Mouse (Mus musculus): ENCODE measurements around the gene Zdhhc11. TPM values are rescaled to one million over a fixed set of nuclear protein-coding genes. Genes with fewer than 3 reads are reported as not detected.
"Not testable (repeated sequence)": the region's sequence is repeated elsewhere in the genome, so short reads cannot be mapped to it uniquely, and the experiment has no call there.

The Zdhhc11 gene
- polyA plus RNA-seq, 1 experiment from 2014 or later: not detected

- no peaks in the 10 kb centered on the region for H3K36me3 ChIP-seq (ENCODE audit: control insufficient read depth, insufficient read depth, low read length)
- 74% methylated on average over 4 of the region's 4 CpGs for WGBS
Observed at GRCm38 (mm10) chr13:74015908-74016307, 52.3 kb downstream of the Zdhhc11 start.

GRCm38 (mm10) chr13:74017426-74017825, 53.8 kb downstream of the Zdhhc11 start:
- Histone ChIP-seq H3K36me3 (ENCODE audit: control insufficient read depth, insufficient read depth, low read length) (no peaks in the 10 kb centered on the region), H3K9ac (replicated peaks; ENCODE audit: low read depth, low read length) (no peak overlapping the region), H3K4me2 (ENCODE audit: low read depth, low read length) (no peak overlapping the region), H3K4me1 (ENCODE audit: control insufficient read depth, insufficient read depth, low read length) (no peaks in the 10 kb centered on the region), H3K27me3 (ENCODE audit: control insufficient read depth, insufficient read depth, low read length) (no peaks in the 10 kb centered on the region), H3K9me3 (ENCODE audit: control insufficient read depth, low read length) (no peaks in the 10 kb centered on the region), H3K4me3 (ENCODE audit: low read depth, low read length) (no peak overlapping the region), H3K27ac (ENCODE audit: low read depth, low read length) (no peak overlapping the region)
- no peak for ATAC-seq (ENCODE audit: low read depth)
- WGBS: 78% methylated on average over 4 of the region's 4 CpGs

More at GRCm38 (mm10) chr13:74015908-74016307, 52.3 kb downstream of the Zdhhc11 start:
- H3K9ac ChIP-seq (replicated peaks; ENCODE audit: low read depth, low read length): no peak overlapping the region
- no peak overlapping the region for H3K27ac ChIP-seq (ENCODE audit: low read depth, low read length)
- no peaks in the 10 kb centered on the region for H3K9me3 ChIP-seq (ENCODE audit: control insufficient read depth, low read length)
- H3K4me1 ChIP-seq (ENCODE audit: control insufficient read depth, insufficient read depth, low read length): 0 out of 2 replicates have a peak, but pooled peaks cover 3% of the 10 kb centered on the region
- no peak overlapping the region for H3K4me2 ChIP-seq (ENCODE audit: low read depth, low read length)
- H3K27me3 ChIP-seq (ENCODE audit: control insufficient read depth, insufficient read depth, low read length): no peaks in the 10 kb centered on the region
- no peak for ATAC-seq (ENCODE audit: low read depth)
- H3K4me3 ChIP-seq (ENCODE audit: low read depth, low read length): no peak overlapping the region

GRCm38 (mm10) chr13:74019006-74019405, 55.4 kb downstream of the Zdhhc11 start:
- not testable (repeated sequence) for H3K27me3 ChIP-seq (ENCODE audit: control insufficient read depth, insufficient read depth, low read length); H3K4me3 ChIP-seq (ENCODE audit: low read depth, low read length); ATAC-seq (ENCODE audit: low read depth); H3K4me2 ChIP-seq (ENCODE audit: low read depth, low read length); H3K27ac ChIP-seq (ENCODE audit: low read depth, low read length); H3K9me3 ChIP-seq (ENCODE audit: control insufficient read depth, low read length); H3K9ac ChIP-seq (replicated peaks; ENCODE audit: low read depth, low read length); H3K36me3 ChIP-seq (ENCODE audit: control insufficient read depth, insufficient read depth, low read length); H3K4me1 ChIP-seq (ENCODE audit: control insufficient read depth, insufficient read depth, low read length)
- WGBS: 90% methylated on average over 8 of the region's 8 CpGs

- Histone ChIP-seq H3K27me3 (ENCODE audit: control insufficient read depth, insufficient read depth, low read length) (no peaks in the 10 kb centered on the region), H3K9ac (replicated peaks; ENCODE audit: low read depth, low read length) (no peak overlapping the region), H3K27ac (ENCODE audit: low read depth, low read length) (no peak overlapping the region), H3K4me1 (ENCODE audit: control insufficient read depth, insufficient read depth, low read length) (no peaks in the 10 kb centered on the region), H3K36me3 (ENCODE audit: control insufficient read depth, insufficient read depth, low read length) (no peaks in the 10 kb centered on the region), H3K4me2 (ENCODE audit: low read depth, low read length) (no peak overlapping the region), H3K9me3 (ENCODE audit: control insufficient read depth, low read length) (no peaks in the 10 kb centered on the region), H3K4me3 (ENCODE audit: low read depth, low read length) (no peak overlapping the region)
- peak; percentile 5; the same call in 1 of the 2 replicates for ATAC-seq (ENCODE audit: low read depth)
- WGBS: 67% methylated on average over 4 of the region's 4 CpGs
Observed at GRCm38 (mm10) chr13:74025151-74026081, 61.8 kb downstream of the Zdhhc11 start.

DNA sequence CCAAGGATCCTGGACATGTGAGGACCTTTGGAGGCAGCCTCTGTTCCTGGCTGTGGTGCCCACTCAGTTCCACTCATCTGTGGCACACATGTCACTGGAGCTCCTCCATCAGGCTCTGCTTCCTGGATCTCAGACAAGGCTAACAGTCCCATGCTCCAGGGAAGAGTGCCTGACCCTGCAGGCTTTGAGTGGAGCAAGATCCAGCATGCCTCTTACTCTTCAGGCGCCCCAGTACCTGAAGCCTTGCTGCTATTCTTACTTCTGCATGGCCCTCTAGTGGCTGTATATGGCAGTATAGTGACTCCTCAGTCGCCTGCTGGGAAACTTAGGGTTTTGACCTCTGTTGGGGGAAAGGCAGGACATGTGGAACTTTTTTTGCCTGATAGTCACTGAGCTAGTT, 62.6 kb downstream of the Zdhhc11 start:
- H3K4me3 ChIP-seq (ENCODE audit: low read depth, low read length): no peak overlapping the region
- no peak overlapping the region for H3K9ac ChIP-seq (replicated peaks; ENCODE audit: low read depth, low read length)
- no peaks in the 10 kb centered on the region for H3K4me1 ChIP-seq (ENCODE audit: control insufficient read depth, insufficient read depth, low read length)
- H3K27me3 ChIP-seq (ENCODE audit: control insufficient read depth, insufficient read depth, low read length): no peaks in the 10 kb centered on the region
- 24% methylated on average over 2 of the region's 2 CpGs for WGBS
- ATAC-seq (ENCODE audit: low read depth): peak; percentile 75
- no peak overlapping the region for H3K4me2 ChIP-seq (ENCODE audit: low read depth, low read length)
- no peaks in the 10 kb centered on the region for H3K9me3 ChIP-seq (ENCODE audit: control insufficient read depth, low read length)
- H3K27ac ChIP-seq (ENCODE audit: low read depth, low read length): no peak overlapping the region
- H3K36me3 ChIP-seq (ENCODE audit: control insufficient read depth, insufficient read depth, low read length): no peaks in the 10 kb centered on the region

DNA sequence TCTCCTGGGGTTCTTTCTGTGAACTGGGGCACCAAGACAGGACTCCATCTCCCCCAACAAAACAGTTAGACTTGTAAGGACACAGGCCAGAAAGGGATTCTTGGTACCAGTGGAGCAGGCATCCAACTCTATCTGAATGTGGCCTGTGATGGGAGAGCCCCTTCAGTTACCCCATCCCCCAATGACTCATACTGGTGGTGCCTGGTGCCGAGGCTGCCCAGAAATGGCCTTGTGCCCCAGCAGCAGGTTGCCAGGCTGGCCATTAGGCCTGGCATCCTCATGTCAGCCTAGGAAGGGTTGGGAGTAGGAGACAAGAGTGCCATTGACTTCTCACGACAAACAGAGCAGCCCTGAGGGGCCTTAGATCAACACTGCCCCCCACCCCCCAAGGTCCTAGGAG, 64.5 kb downstream of the Zdhhc11 start:
- Histone ChIP-seq H3K4me1 (ENCODE audit: control insufficient read depth, insufficient read depth, low read length) (no peaks in the 10 kb centered on the region), H3K9ac (replicated peaks; ENCODE audit: low read depth, low read length) (no peak overlapping the region), H3K4me2 (ENCODE audit: low read depth, low read length) (no peak overlapping the region), H3K36me3 (ENCODE audit: control insufficient read depth, insufficient read depth, low read length) (no peaks in the 10 kb centered on the region; the same call in 1 of the 2 replicates), H3K4me3 (ENCODE audit: low read depth, low read length) (no peak overlapping the region), H3K9me3 (ENCODE audit: control insufficient read depth, low read length) (no peaks in the 10 kb centered on the region), H3K27ac (ENCODE audit: low read depth, low read length) (no peak overlapping the region), H3K27me3 (ENCODE audit: control insufficient read depth, insufficient read depth, low read length) (no peaks in the 10 kb centered on the region)
- 71% methylated on average over 2 of the region's 2 CpGs for WGBS
- ATAC-seq (ENCODE audit: low read depth): no peak

DNA sequence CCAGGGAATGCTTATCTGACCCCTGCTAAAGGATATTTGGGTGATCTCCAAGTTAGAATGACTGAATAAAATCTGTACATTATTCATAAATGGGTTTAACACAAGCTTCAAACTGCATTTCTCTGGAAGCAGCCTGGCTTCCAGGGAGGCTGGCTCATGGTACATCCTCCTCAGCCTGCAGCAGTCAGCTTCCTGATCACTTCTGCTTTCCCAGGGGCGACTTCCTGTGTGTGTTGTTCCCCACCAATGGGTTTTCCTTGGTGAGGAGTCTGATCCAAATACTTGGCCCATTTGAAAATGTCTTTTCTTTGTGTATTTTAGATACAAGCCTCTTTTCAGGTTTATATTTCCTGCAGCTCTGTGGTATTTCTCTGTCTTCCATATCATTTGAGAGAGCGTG, 65.4 kb downstream of the Zdhhc11 start:
- H3K27me3 ChIP-seq (ENCODE audit: control insufficient read depth, insufficient read depth, low read length): no peaks in the 10 kb centered on the region
- no peak overlapping the region for H3K27ac ChIP-seq (ENCODE audit: low read depth, low read length)
- no peak for ATAC-seq (ENCODE audit: low read depth)
- no peak overlapping the region for H3K4me3 ChIP-seq (ENCODE audit: low read depth, low read length)
- H3K4me2 ChIP-seq (ENCODE audit: low read depth, low read length): no peak overlapping the region
- no peaks in the 10 kb centered on the region for H3K4me1 ChIP-seq (ENCODE audit: control insufficient read depth, insufficient read depth, low read length)
- no peaks in the 10 kb centered on the region; the same call in 1 of the 2 replicates for H3K36me3 ChIP-seq (ENCODE audit: control insufficient read depth, insufficient read depth, low read length)
- no peaks in the 10 kb centered on the region for H3K9me3 ChIP-seq (ENCODE audit: control insufficient read depth, low read length)
- H3K9ac ChIP-seq (replicated peaks; ENCODE audit: low read depth, low read length): no peak overlapping the region
- 81% methylated on average over 2 of the region's 2 CpGs for WGBS

DNA sequence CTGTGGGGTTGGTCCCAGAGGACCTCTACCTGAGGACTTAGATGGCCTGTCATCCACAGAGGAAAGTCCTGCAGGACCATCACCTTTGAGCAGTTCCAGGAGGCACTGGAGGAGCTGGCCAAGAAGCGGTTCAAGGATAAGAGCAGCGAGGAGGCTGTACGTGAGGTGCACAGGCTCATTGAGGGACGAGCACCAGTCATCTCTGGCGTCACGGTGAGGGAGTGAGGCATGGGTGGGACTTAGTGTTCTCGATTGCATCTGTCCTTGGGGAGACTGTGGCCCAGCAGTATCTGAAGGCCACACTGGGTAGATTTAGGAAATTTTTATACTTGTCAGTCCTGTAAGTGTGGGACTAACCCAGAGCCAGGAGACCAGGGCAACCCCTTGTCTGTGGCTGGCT, 67.0 kb downstream of the Zdhhc11 start:
- no peaks in the 10 kb centered on the region for H3K9me3 ChIP-seq (ENCODE audit: control insufficient read depth, low read length)
- H3K4me1 ChIP-seq (ENCODE audit: control insufficient read depth, insufficient read depth, low read length): no peaks in the 10 kb centered on the region
- WGBS: 92% methylated on average over 7 of the region's 7 CpGs
- ATAC-seq (ENCODE audit: low read depth): no peak
- no peaks in the 10 kb centered on the region; the same call in 1 of the 2 replicates for H3K36me3 ChIP-seq (ENCODE audit: control insufficient read depth, insufficient read depth, low read length)
- no peak overlapping the region for H3K4me2 ChIP-seq (ENCODE audit: low read depth, low read length)
- no peak overlapping the region for H3K27ac ChIP-seq (ENCODE audit: low read depth, low read length)
- no peak overlapping the region for H3K4me3 ChIP-seq (ENCODE audit: low read depth, low read length)
- no peak overlapping the region for H3K9ac ChIP-seq (replicated peaks; ENCODE audit: low read depth, low read length)
- H3K27me3 ChIP-seq (ENCODE audit: control insufficient read depth, insufficient read depth, low read length): no peaks in the 10 kb centered on the region

- WGBS: 85% methylated on average over 8 of the region's 8 CpGs
- Histone ChIP-seq H3K27me3 (ENCODE audit: control insufficient read depth, insufficient read depth, low read length) (no peaks in the 10 kb centered on the region), H3K4me2 (ENCODE audit: low read depth, low read length) (no peak overlapping the region), H3K27ac (ENCODE audit: low read depth, low read length) (no peak overlapping the region), H3K9me3 (ENCODE audit: control insufficient read depth, low read length) (no peaks in the 10 kb centered on the region), H3K4me1 (ENCODE audit: control insufficient read depth, insufficient read depth, low read length) (no peaks in the 10 kb centered on the region), H3K9ac (replicated peaks; ENCODE audit: low read depth, low read length) (no peak overlapping the region), H3K36me3 (ENCODE audit: control insufficient read depth, insufficient read depth, low read length) (no peaks in the 10 kb centered on the region; the same call in 1 of the 2 replicates), H3K4me3 (ENCODE audit: low read depth, low read length) (no peak overlapping the region)
- no peak for ATAC-seq (ENCODE audit: low read depth)
Observed at GRCm38 (mm10) chr13:74031133-74031532, 67.5 kb downstream of the Zdhhc11 start.
